Mouse (Mus musculus) embryonic fibroblast, embryonic 13.5 days (primary cell): ENCODE measurements around the gene Jph2. TPM values are rescaled to one million over a fixed set of nuclear protein-coding genes. Genes with fewer than 3 reads are reported as not detected.

ENCODE experiments used
- H3K27ac ChIP-seq: 2 replicates; pipeline ENCODE4 v1.5.1; 2012; ENCODE audit warnings: low read length, control low read depth, inconsistent platforms; ENCODE audit not compliant: insufficient read depth
- H3K4me1 ChIP-seq: 2 replicates; pipeline ENCODE4 v1.6.1; 2011; ENCODE audit warnings: low read length; ENCODE audit not compliant: control insufficient read depth, insufficient read depth
- H3K4me3 ChIP-seq: 2 replicates; pipeline ENCODE4 v1.5.1; 2011; ENCODE audit warnings: mild to moderate bottlenecking, control low read depth, low read length; ENCODE audit not compliant: insufficient read depth
- CTCF ChIP-seq: IDR thresholded peaks from 2 replicates; pipeline ENCODE4 v1.5.1; 2011; ENCODE audit warnings: mild to moderate bottlenecking, control low read depth, low read length, moderate library complexity, borderline replicate concordance; ENCODE audit not compliant: insufficient read depth
- POLR2A ChIP-seq: IDR thresholded peaks from 2 replicates; pipeline ENCODE4 v1.6.1; 2011; ENCODE audit warnings: low read depth, mild to moderate bottlenecking, control low read depth, low read length, moderate library complexity
- polyA plus RNA-seq: library from polyadenylated mRNA; stranded (reverse); fragments of >200 nt; gene quantifications from 2 replicates; pipeline ENCODE4 v1.2.4, GENCODE M21; 2011; ENCODE audit warnings: low read depth; ENCODE audit not compliant: missing spikeins, insufficient read length

Gene Jph2
- polyA plus RNA-seq = 33.0 and 50.9 TPM in 2 replicates

GRCm38 (mm10) chr2:163397905-163398304 lies at the start of gene Jph2:
Gene Jph2, minus strand, starts transcription at chr2:163397993.
- Histone ChIP-seq H3K4me1 (peaks cover 4% of the 10 kb centered on the region), H3K27ac (peak within 1 kb of the TSS; percentile 87), H3K4me3 (peak within 1 kb of the TSS; percentile 43)
- TF ChIP-seq POLR2A (peak; percentile 47), CTCF (no peak)

GRCm38 (mm10) chr2:163447375-163447774 lies 49.6 kb upstream of the Jph2 start:
- no peak for TF ChIP-seq POLR2A
- TF ChIP-seq CTCF = no peak
- no peak overlapping the region for H3K4me3 ChIP-seq
- no peaks in the 10 kb centered on the region for H3K4me1 ChIP-seq
- no peak overlapping the region for H3K27ac ChIP-seq

GRCm38 (mm10) chr2:163444017-163444416 lies 46.2 kb upstream of the Jph2 start:
- Histone ChIP-seq H3K27ac (no peak overlapping the region), H3K4me1 (no peaks in the 10 kb centered on the region), H3K4me3 (no peak overlapping the region)
- TF ChIP-seq CTCF (no peak), POLR2A (no peak)

GRCm38 (mm10) chr2:163443543-163443942 lies 45.8 kb upstream of the Jph2 start:
- no peak overlapping the region for H3K27ac ChIP-seq
- no peak overlapping the region for H3K4me3 ChIP-seq
- H3K4me1 ChIP-seq = no peaks in the 10 kb centered on the region
- no peak for TF ChIP-seq POLR2A
- TF ChIP-seq CTCF = no peak

- H3K27ac ChIP-seq = no peak overlapping the region
- TF ChIP-seq CTCF (no peak), POLR2A (no peak)
- no peak overlapping the region for H3K4me3 ChIP-seq
- H3K4me1 ChIP-seq = no peaks in the 10 kb centered on the region
Measured at GRCm38 (mm10) chr2:163439488-163439887, 41.7 kb upstream of the Jph2 start.

GRCm38 (mm10) chr2:163438619-163439451 lies 41.0 kb upstream of the Jph2 start:
- TF ChIP-seq POLR2A (no peak), CTCF (no peak)
- H3K27ac ChIP-seq = no peak overlapping the region
- H3K4me1 ChIP-seq = no peaks in the 10 kb centered on the region
- peak overlapping the region; percentile 4; the same call in 1 of the 2 replicates for H3K4me3 ChIP-seq

GRCm38 (mm10) chr2:163438246-163438618 lies 40.4 kb upstream of the Jph2 start, which contains the start of gene Gdap1l1:
Gene Gdap1l1, plus strand, starts transcription at chr2:163438476.
- no peak for TF ChIP-seq CTCF
- no peak for TF ChIP-seq POLR2A
- Histone ChIP-seq H3K27ac (no peak within 1 kb of the TSS), H3K4me3 (peak within 1 kb of the TSS; percentile 4), H3K4me1 (no peaks in the 10 kb centered on the region)

GRCm38 (mm10) chr2:163437800-163438199 lies 40.0 kb upstream of the Jph2 start:
- no peak overlapping the region for H3K27ac ChIP-seq
- no peak overlapping the region for H3K4me3 ChIP-seq
- TF ChIP-seq CTCF (no peak), POLR2A (no peak)
- H3K4me1 ChIP-seq = no peaks in the 10 kb centered on the region

- no peak overlapping the region for H3K27ac ChIP-seq
- TF ChIP-seq CTCF (no peak), POLR2A (no peak)
- H3K4me3 ChIP-seq = no peak overlapping the region
- H3K4me1 ChIP-seq = no peaks in the 10 kb centered on the region
Measured at GRCm38 (mm10) chr2:163433971-163434370, 36.2 kb upstream of the Jph2 start.

GRCm38 (mm10) chr2:163431289-163431688 lies 33.5 kb upstream of the Jph2 start:
- no peaks in the 10 kb centered on the region for H3K4me1 ChIP-seq
- no peak overlapping the region for H3K27ac ChIP-seq
- TF ChIP-seq POLR2A = no peak
- TF ChIP-seq CTCF = no peak
- no peak overlapping the region for H3K4me3 ChIP-seq
